In the genomic region with DNA sequence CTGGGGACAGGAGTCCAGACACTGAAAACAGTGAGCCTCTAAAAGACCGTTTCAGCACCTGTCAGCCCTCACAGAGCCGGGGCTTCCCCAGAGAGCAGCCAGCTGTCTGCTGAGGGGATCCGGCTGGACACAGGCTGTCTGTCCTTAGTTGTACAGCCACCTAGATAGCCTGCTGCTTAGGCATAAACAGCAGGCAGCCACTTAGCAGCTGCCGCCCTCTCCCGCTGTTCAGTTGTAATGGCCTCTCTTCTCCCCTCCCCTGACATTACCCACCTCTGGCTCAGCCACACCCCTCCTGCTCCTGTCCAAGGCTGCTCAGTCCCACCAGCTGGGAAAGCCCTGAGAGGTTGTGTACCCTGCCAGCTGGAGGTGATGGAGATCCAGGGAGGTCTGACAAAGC, we compare ENCODE assay signal across 9 mouse cellular contexts. TPM values are rescaled to one million over a fixed set of nuclear protein-coding genes. Genes with fewer than 3 reads are reported as not detected.
DNase-seq lines count a peak whose midpoint lies in the region; ATAC-seq lines count a peak whose summit lies in the region.
"Had no signal": no experiment of that assay in that cellular context is flagged by ENCODE, and none has a peak within 500 bp of the region (broad histone marks: within the 10 kb centered on the region; RNA-seq: fewer than 3 reads in every experiment).

No protein-coding gene starts in this region.

- H3K9me3 ChIP-seq in limb, embryonic 12.5 days, result no peaks in the 10 kb centered on the region
- H3K9me3 ChIP-seq in stomach, embryonic 16.5 days (replicated peaks; ENCODE audit: control insufficient read depth, low read length), result no peaks in the 10 kb centered on the region

- peaks cover 30% of the 10 kb centered on the region for H3K4me1 ChIP-seq in limb, embryonic 12.5 days (replicated peaks)
- H3K4me1 ChIP-seq in stomach, embryonic 16.5 days (ENCODE audit: control insufficient read depth, insufficient read depth, low read length), result peaks cover 17% of the 10 kb centered on the region

- 6% methylated on average over 5 of the region's 5 CpGs for WGBS in limb, embryonic 12.5 days
- WGBS in stomach, embryonic 16.5 days, result 18% methylated on average over 5 of the region's 5 CpGs

- ATAC-seq in limb, embryonic 12.5 days (ENCODE audit: insufficient number of reproducible peaks, insufficient read depth, low FRiP score, low TSS enrichment, low read depth), result peak; percentile 53; the same call in 1 of the 2 replicates
- ATAC-seq in stomach, embryonic 16.5 days (ENCODE audit: insufficient read depth, low FRiP score), result no peak

- no peak overlapping the region for H3K9ac ChIP-seq in limb, embryonic 12.5 days (replicated peaks)
- H3K9ac ChIP-seq in stomach, embryonic 16.5 days (ENCODE audit: low read length), result 0 out of 2 replicates have a peak overlapping the region, but pooled peaks have one; percentile 8

- peaks cover 32% of the 10 kb centered on the region for H3K27me3 ChIP-seq in limb, embryonic 12.5 days
- no peaks in the 10 kb centered on the region for H3K27me3 ChIP-seq in stomach, embryonic 16.5 days (ENCODE audit: control insufficient read depth, insufficient read depth, low read length)

- H3K27ac ChIP-seq in limb, embryonic 12.5 days, result no peak overlapping the region
- H3K27ac ChIP-seq in stomach, embryonic 16.5 days (ENCODE audit: low read length), result no peak overlapping the region

- H3K4me2 ChIP-seq in limb, embryonic 12.5 days, result no peak overlapping the region
- no peak overlapping the region; the same call in 1 of the 2 replicates for H3K4me2 ChIP-seq in stomach, embryonic 16.5 days (ENCODE audit: low read depth, low read length)

- peak; percentile 54 to 67 for DNase-seq in cerebellum, postnatal 10 days
- no peak for DNase-seq in cerebellum, postnatal 25 days
- peak; percentile 34 for DNase-seq in lung, postnatal 14 days
- DNase-seq in lung, postnatal 36 days, result no peak
- DNase-seq in ovary, adult 18-20 months (ENCODE audit: low spot score), result no peak
- DNase-seq in ovary, postnatal 10 days (ENCODE audit: low spot score), result no peak
- DNase-seq: cerebellum, postnatal 36 days had no signal

- H3K4me3 ChIP-seq in limb, embryonic 12.5 days (replicated peaks), result no peak overlapping the region
- no peak overlapping the region for H3K4me3 ChIP-seq in stomach, embryonic 16.5 days (replicated peaks; ENCODE audit: low read length)

- no peaks in the 10 kb centered on the region for H3K36me3 ChIP-seq in limb, embryonic 12.5 days
- no peaks in the 10 kb centered on the region for H3K36me3 ChIP-seq in stomach, embryonic 16.5 days (ENCODE audit: control insufficient read depth, insufficient read depth, low read length)

RNA-seq across cellular contexts. Expression of a gene that starts 2.7 kb away (rescaled TPM):
- polyA plus RNA-seq in limb, embryonic 12.5 days (2016; fragmentation: Nextera tagmentation; extraction: Ambion mirVana), result 6.2 and 6.5 TPM in 2 replicates
- 8.8 and 10.3 TPM in 2 replicates for polyA plus RNA-seq in stomach, embryonic 16.5 days (2015; fragmentation: Nextera tagmentation; extraction: Ambion mirVana)

RNA-seq across cellular contexts. Expression of a gene that starts 20.6 kb away (rescaled TPM):
- 19.9 and 22.1 TPM in 2 replicates for polyA plus RNA-seq in limb, embryonic 12.5 days (2016; fragmentation: Nextera tagmentation; extraction: Ambion mirVana)
- polyA plus RNA-seq in stomach, embryonic 16.5 days (2015; fragmentation: Nextera tagmentation; extraction: Ambion mirVana), result 30.6 and 40.4 TPM in 2 replicates

RNA-seq across cellular contexts. Expression of a gene that starts 42.2 kb away (rescaled TPM):
- 262 and 269 TPM in 2 replicates for polyA plus RNA-seq in limb, embryonic 12.5 days (2016; fragmentation: Nextera tagmentation; extraction: Ambion mirVana)
- 119 and 123 TPM in 2 replicates for polyA plus RNA-seq in stomach, embryonic 16.5 days (2015; fragmentation: Nextera tagmentation; extraction: Ambion mirVana)

RNA-seq across cellular contexts. Expression of a gene that starts 45.7 kb away (rescaled TPM):
- polyA plus RNA-seq in limb, embryonic 12.5 days (2016; fragmentation: Nextera tagmentation; extraction: Ambion mirVana), result 0.06 TPM in 2 replicates
- polyA plus RNA-seq in stomach, embryonic 16.5 days (2015; fragmentation: Nextera tagmentation; extraction: Ambion mirVana), result 0.11 and 0.40 TPM in 2 replicates

Comparison
In these comparisons a context has a peak if more than half of its experiments do, and no peak if none do; other contexts are left out.
1. DNase-seq: peak in cerebellum, postnatal 10 days (2 of 2) and lung, postnatal 14 days (single experiment); none in cerebellum, postnatal 25 days (0 of 2), lung, postnatal 36 days (single experiment), ovary, adult 18-20 months (single experiment) and ovary, postnatal 10 days (single experiment).